Mouse (Mus musculus): ENCODE results near the gene Trpm4. TPM values are rescaled to one million over a fixed set of nuclear protein-coding genes. Genes with fewer than 3 reads are reported as not detected.

Gene Trpm4
- polyA plus RNA-seq, 1 experiment from 2014 or later = 18.3 TPM

DNA sequence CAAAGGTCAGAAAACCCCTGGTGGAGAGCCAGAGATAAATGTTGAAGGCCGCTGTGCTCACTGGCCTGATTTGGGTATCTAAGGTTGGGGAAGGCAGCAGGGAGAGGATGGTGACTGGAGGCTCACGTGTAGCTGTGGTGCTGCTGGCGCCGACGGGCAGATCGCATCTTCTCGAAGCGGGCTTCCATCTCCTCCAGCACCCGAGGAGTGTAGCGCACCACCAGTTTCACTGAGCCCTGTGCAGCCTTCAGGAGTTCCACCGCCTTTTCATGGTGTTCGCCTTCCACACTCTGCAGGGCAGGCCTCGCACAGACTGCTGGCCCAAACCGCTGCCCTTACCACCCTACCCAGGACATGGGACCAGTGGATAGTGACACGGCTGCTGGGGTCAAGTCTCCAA is 34.6 kb upstream of the Trpm4 start:
- no peak for ATAC-seq (ENCODE audit: insufficient number of reproducible peaks, insufficient read depth, low FRiP score, low read depth)
- H3K9ac ChIP-seq (replicated peaks; ENCODE audit: low read depth, low read length) = no peak overlapping the region
- peaks cover 22% of the 10 kb centered on the region for H3K27me3 ChIP-seq (ENCODE audit: control insufficient read depth, insufficient read depth, low read length)
- no peak overlapping the region for H3K4me3 ChIP-seq (ENCODE audit: low read depth, low read length)
- no peaks in the 10 kb centered on the region for H3K9me3 ChIP-seq (ENCODE audit: control insufficient read depth, low read depth, low read length)
- peaks cover 12% of the 10 kb centered on the region; the same call in 1 of the 2 replicates for H3K4me1 ChIP-seq (ENCODE audit: control insufficient read depth, insufficient read depth, low read length)
- WGBS = 78% methylated on average over 15 of the region's 15 CpGs
- H3K27ac ChIP-seq (ENCODE audit: low read length) = no peak overlapping the region
- peaks cover 3% of the 10 kb centered on the region; the same call in 1 of the 2 replicates for H3K36me3 ChIP-seq (ENCODE audit: control insufficient read depth, insufficient read depth, low read length)
- peak overlapping the region; percentile 87 for H3K4me2 ChIP-seq (replicated peaks; ENCODE audit: low read depth, low read length)

- H3K4me3 ChIP-seq (ENCODE audit: low read depth, low read length) = peak overlapping the region; percentile 46
- 0 out of 2 replicates have a peak overlapping the region, but pooled peaks have one; percentile 8 for H3K27ac ChIP-seq (ENCODE audit: low read length)
- under 1% methylated on average over 70 of the region's 70 CpGs for WGBS
- peak; percentile 75 for ATAC-seq (ENCODE audit: insufficient number of reproducible peaks, insufficient read depth, low FRiP score, low read depth)
- H3K9me3 ChIP-seq (ENCODE audit: control insufficient read depth, low read depth, low read length) = no peaks in the 10 kb centered on the region
- peak overlapping the region; percentile 87 for H3K4me2 ChIP-seq (replicated peaks; ENCODE audit: low read depth, low read length)
- peaks cover 28% of the 10 kb centered on the region for H3K27me3 ChIP-seq (ENCODE audit: control insufficient read depth, insufficient read depth, low read length)
- peaks cover 13% of the 10 kb centered on the region; the same call in 1 of the 2 replicates for H3K4me1 ChIP-seq (ENCODE audit: control insufficient read depth, insufficient read depth, low read length)
- H3K9ac ChIP-seq (replicated peaks; ENCODE audit: low read depth, low read length) = peak overlapping the region; percentile 33; the same call in 1 of the 2 replicates
- no peaks in the 10 kb centered on the region for H3K36me3 ChIP-seq (ENCODE audit: control insufficient read depth, insufficient read depth, low read length)
These were observed 33.7 kb upstream of the Trpm4 start for GRCm38 (mm10) chr7:45367020-45367880.

DNA sequence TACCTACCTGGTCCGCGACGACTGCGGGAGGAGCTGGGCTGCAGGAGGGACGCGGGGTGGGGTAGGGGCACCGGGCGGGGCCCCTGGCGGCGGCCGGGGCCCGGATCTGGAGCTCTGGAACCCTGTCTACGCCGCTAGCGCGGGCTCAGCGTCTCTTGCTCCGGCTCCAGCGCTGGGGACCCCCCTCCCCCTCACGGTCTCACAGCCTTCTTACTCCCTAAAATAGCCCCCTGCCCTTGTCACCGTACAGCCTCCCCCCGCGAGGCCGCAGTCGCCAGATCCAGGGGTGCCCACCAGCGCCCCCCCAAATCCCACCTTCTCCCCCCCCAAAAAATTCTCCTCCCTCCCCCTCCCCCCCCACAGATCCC is 33.1 kb upstream of the Trpm4 start, which contains the start of gene Ppfia3:
Ppfia3 (minus strand) TSS at position 368 of the 368 bp plus-strand sequence.
- Histone ChIP-seq H3K27me3 (ENCODE audit: control insufficient read depth, insufficient read depth, low read length) (peaks cover 33% of the 10 kb centered on the region), H3K4me2 (replicated peaks; ENCODE audit: low read depth, low read length) (peak within 1 kb of the TSS; percentile 87), H3K9me3 (ENCODE audit: control insufficient read depth, low read depth, low read length) (no peaks in the 10 kb centered on the region), H3K4me3 (ENCODE audit: low read depth, low read length) (peak within 1 kb of the TSS; percentile 46), H3K27ac (ENCODE audit: low read length) (0 out of 2 replicates have a peak within 1 kb of the TSS, but pooled peaks have one; percentile 8), H3K36me3 (ENCODE audit: control insufficient read depth, insufficient read depth, low read length) (no peaks in the 10 kb centered on the region), H3K9ac (replicated peaks; ENCODE audit: low read depth, low read length) (peak within 1 kb of the TSS; percentile 33), H3K4me1 (ENCODE audit: control insufficient read depth, insufficient read depth, low read length) (peaks cover 19% of the 10 kb centered on the region)
- no peak for ATAC-seq (ENCODE audit: insufficient number of reproducible peaks, insufficient read depth, low FRiP score, low read depth)
- 2% methylated on average over 26 of the region's 26 CpGs for WGBS

- WGBS = 3% methylated on average over 35 of the region's 35 CpGs
- Histone ChIP-seq H3K27ac (ENCODE audit: low read length) (no peak overlapping the region), H3K27me3 (ENCODE audit: control insufficient read depth, insufficient read depth, low read length) (peaks cover 39% of the 10 kb centered on the region), H3K9me3 (ENCODE audit: control insufficient read depth, low read depth, low read length) (no peaks in the 10 kb centered on the region), H3K4me3 (ENCODE audit: low read depth, low read length) (peak overlapping the region; percentile 46), H3K9ac (replicated peaks; ENCODE audit: low read depth, low read length) (peak overlapping the region; percentile 11; the same call in 1 of the 2 replicates), H3K4me2 (replicated peaks; ENCODE audit: low read depth, low read length) (peak overlapping the region; percentile 87), H3K36me3 (ENCODE audit: control insufficient read depth, insufficient read depth, low read length) (no peaks in the 10 kb centered on the region), H3K4me1 (ENCODE audit: control insufficient read depth, insufficient read depth, low read length) (peaks cover 19% of the 10 kb centered on the region)
- no peak for ATAC-seq (ENCODE audit: insufficient number of reproducible peaks, insufficient read depth, low FRiP score, low read depth)
These were observed 32.4 kb upstream of the Trpm4 start for GRCm38 (mm10) chr7:45365742-45366651.

DNA sequence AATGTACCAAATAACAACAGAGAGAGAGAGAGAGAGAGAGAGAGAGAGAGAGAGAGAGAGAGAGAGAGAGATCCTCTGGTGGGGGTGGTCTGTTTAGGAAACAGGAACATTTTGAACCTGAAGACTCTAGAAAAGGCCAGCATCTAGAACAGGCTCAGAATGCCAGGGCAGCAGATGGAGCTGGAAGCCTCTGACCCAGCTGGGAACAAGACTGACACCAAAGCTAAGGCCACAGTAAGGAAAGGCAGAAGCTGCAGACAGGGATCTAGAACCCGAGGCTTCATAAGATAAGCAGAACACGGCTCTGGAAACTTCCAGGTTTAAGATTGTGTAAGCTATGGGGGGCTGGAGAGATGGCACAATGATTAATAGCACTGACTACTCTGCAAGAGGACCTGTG is 30.4 kb upstream of the Trpm4 start:
- Histone ChIP-seq H3K4me2 (replicated peaks; ENCODE audit: low read depth, low read length) (no peak overlapping the region), H3K9me3 (ENCODE audit: control insufficient read depth, low read depth, low read length) (no peaks in the 10 kb centered on the region), H3K36me3 (ENCODE audit: control insufficient read depth, insufficient read depth, low read length) (no peaks in the 10 kb centered on the region), H3K27ac (ENCODE audit: low read length) (no peak overlapping the region), H3K4me3 (ENCODE audit: low read depth, low read length) (no peak overlapping the region), H3K9ac (replicated peaks; ENCODE audit: low read depth, low read length) (no peak overlapping the region), H3K4me1 (ENCODE audit: control insufficient read depth, insufficient read depth, low read length) (peaks cover 15% of the 10 kb centered on the region; the same call in 1 of the 2 replicates), H3K27me3 (ENCODE audit: control insufficient read depth, insufficient read depth, low read length) (peaks cover 29% of the 10 kb centered on the region)
- no peak for ATAC-seq (ENCODE audit: insufficient number of reproducible peaks, insufficient read depth, low FRiP score, low read depth)
- WGBS = 80% methylated on average over 2 of the region's 2 CpGs

- H3K27me3 ChIP-seq (ENCODE audit: control insufficient read depth, insufficient read depth, low read length) = peaks cover 26% of the 10 kb centered on the region; the same call in 1 of the 2 replicates
- no peak for ATAC-seq (ENCODE audit: insufficient number of reproducible peaks, insufficient read depth, low FRiP score, low read depth)
These were observed 29.2 kb upstream of the Trpm4 start for GRCm38 (mm10) chr7:45362801-45363200.

DNA sequence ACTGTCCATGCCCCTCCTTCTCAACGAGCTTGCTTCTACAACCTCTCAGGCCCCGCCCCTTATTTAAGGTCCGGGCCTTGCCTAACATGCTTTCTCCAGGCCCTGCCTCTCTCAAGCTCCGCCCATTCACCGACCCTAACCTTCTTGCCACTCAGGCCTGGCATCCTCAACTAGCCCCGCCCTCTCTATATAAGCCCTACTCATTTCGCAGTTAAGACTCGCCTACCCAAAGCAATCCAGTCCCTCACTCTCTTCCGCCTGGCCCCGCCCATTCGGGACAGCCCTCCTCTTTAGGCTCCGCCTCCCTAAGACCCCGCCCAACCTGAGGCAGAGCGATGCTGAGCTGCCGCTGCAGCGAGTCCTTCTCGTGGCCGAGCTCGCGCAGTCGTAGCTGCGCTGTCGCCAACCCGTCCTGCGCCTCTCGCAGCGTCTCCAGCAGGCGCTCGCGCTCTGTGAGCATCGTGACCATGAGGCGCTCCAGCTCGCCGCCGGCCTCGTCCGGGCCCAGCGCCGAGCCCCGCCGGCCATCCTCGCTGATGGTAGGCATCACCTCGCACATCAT is 27.7 kb upstream of the Trpm4 start:
- under 1% methylated on average over 43 of the region's 43 CpGs for WGBS
- H3K4me2 ChIP-seq (replicated peaks; ENCODE audit: low read depth, low read length) = peak overlapping the region; percentile 73
- peaks cover 26% of the 10 kb centered on the region; the same call in 1 of the 2 replicates for H3K27me3 ChIP-seq (ENCODE audit: control insufficient read depth, insufficient read depth, low read length)
- H3K4me1 ChIP-seq (ENCODE audit: control insufficient read depth, insufficient read depth, low read length) = peaks cover 12% of the 10 kb centered on the region; the same call in 1 of the 2 replicates
- H3K9me3 ChIP-seq (ENCODE audit: control insufficient read depth, low read depth, low read length) = no peaks in the 10 kb centered on the region
- ATAC-seq (ENCODE audit: insufficient number of reproducible peaks, insufficient read depth, low FRiP score, low read depth) = peak; percentile 80
- peak overlapping the region; percentile 32 for H3K4me3 ChIP-seq (ENCODE audit: low read depth, low read length)
- no peak overlapping the region for H3K27ac ChIP-seq (ENCODE audit: low read length)
- H3K36me3 ChIP-seq (ENCODE audit: control insufficient read depth, insufficient read depth, low read length) = no peaks in the 10 kb centered on the region
- H3K9ac ChIP-seq (replicated peaks; ENCODE audit: low read depth, low read length) = 0 out of 2 replicates have a peak overlapping the region, but pooled peaks have one; percentile 10

More at GRCm38 (mm10) chr7:45362801-45363200, 29.2 kb upstream of the Trpm4 start:
- Histone ChIP-seq H3K9ac (replicated peaks; ENCODE audit: low read depth, low read length) (no peak overlapping the region), H3K27ac (ENCODE audit: low read length) (no peak overlapping the region), H3K9me3 (ENCODE audit: control insufficient read depth, low read depth, low read length) (no peaks in the 10 kb centered on the region), H3K4me2 (replicated peaks; ENCODE audit: low read depth, low read length) (no peak overlapping the region), H3K36me3 (ENCODE audit: control insufficient read depth, insufficient read depth, low read length) (no peaks in the 10 kb centered on the region), H3K4me1 (ENCODE audit: control insufficient read depth, insufficient read depth, low read length) (peaks cover 15% of the 10 kb centered on the region; the same call in 1 of the 2 replicates), H3K4me3 (ENCODE audit: low read depth, low read length) (no peak overlapping the region)
- WGBS = 6% methylated on average over 13 of the region's 13 CpGs
